Mouse (Mus musculus): Measurements from ENCODE around the gene Adamts20.

GRCm38 (mm10) chr15:94339011-94339410 is 126.2 kb downstream of the Adamts20 start:
- TF ChIP-seq POLR2A (IDR thresholded peaks at IDR 0.05; ENCODE audit: borderline replicate concordance, extremely low read depth, insufficient read depth, insufficient read length, poor library complexity, severe bottlenecking) (no peak), CTCF (IDR thresholded peaks at IDR 0.05; ENCODE audit: borderline replicate concordance, extremely low read depth, insufficient read depth, insufficient read length) (no peak)
